Mouse (Mus musculus) central nervous system, embryonic 14 days (tissue): ENCODE data around the gene 4930430A15Rik. TPM values are rescaled to one million over a fixed set of nuclear protein-coding genes. Genes with fewer than 3 reads are reported as not detected.

ENCODE experiments used
- polyA plus RNA-seq: library from polyadenylated mRNA; depleted of rRNA; stranded (reverse); fragments of >200 nt; gene quantifications from 2 replicates; pipeline ENCODE4 v1.2.3, GENCODE M21; 2012; rRNA removed

Gene 4930430A15Rik
- not detected in 2 replicates for polyA plus RNA-seq

DNA sequence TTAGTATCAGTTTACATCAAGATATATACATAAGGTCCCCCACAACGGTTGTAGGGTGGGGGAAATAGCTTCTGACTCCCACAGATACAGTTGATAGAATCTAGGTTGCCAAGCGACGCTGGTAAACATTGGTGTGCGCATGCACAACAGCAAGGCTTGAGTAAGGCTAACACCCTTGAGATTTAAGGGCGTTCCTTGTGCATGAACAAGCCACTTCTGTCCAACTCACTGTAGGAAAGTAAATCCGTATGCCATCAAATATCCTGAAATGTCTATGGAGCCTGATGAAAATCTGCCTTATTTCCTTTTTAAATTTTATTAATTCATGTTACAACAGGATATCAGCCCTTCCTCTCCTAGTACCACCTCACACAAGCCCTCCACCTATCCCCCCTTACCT is at the start of gene 4930430A15Rik:
Gene 4930430A15Rik (minus strand): TSS at position 101 of the 400 bp plus-strand sequence.

DNA sequence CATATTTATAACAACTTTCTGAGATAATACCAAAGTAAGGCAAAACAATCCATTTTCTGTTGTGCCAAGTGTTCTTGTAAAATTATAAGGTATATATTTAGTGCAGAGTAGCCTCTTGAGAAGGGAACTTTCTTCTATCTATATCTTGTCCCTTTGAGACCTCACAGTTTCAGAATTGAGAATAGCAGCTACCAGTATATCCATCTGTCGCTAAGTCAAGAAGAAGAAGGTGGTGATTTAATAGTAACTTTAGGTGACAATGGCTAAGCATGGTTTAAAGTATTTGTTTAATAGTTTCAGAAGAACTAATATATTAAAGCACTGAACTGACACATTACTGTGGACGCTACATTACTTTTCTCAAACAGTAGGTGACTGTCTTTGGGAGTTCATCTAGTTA is 44.6 kb upstream of the 4930430A15Rik start, which contains the start of gene Olfr1277:
Gene Olfr1277 (minus strand): TSS at position 101 of the 400 bp plus-strand sequence.

DNA sequence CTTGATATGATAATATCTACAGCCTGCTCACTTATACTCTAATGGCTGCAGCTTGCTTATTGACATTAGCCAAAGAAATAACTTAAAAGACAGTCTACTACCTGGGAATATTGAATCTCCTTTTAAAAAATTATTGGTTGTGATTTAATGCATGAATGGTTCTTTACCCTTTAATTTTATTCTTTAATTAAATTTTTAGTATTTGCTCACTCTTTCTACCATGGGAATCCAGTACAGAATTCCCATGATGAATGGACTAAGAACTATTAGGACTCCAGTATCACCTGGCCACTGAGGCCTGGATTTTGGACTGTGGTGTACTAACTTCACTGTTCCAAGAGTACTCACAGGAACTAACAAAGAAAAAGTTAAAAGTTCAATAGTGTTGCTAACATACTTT is 24.8 kb upstream of the 4930430A15Rik start, which contains the start of gene Olfr1276:
Gene Olfr1276 (plus strand): TSS at position 301 of the 400 bp plus-strand sequence.

DNA sequence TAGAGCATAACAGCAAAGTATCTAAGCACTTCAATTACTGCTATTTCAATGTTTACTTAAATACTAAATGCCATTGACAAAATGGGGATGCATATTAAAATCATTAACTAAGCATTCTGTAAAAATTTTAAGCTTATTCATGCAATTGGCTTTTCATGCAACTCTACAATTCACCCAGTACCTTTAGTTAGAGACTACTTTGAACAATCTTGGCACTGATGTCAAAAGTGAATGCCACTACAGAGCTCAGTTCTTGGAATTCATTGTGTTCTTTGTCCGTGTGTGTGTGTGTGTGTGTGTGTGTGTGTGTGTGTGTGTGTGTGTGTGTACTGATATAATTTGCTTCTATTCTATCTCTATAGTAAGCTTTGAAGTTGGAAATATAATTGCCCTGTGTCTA is 5.8 kb upstream of the 4930430A15Rik start, which contains the start of gene Olfr1275:
Gene Olfr1275 (minus strand): TSS at position 101 of the 400 bp plus-strand sequence.

DNA sequence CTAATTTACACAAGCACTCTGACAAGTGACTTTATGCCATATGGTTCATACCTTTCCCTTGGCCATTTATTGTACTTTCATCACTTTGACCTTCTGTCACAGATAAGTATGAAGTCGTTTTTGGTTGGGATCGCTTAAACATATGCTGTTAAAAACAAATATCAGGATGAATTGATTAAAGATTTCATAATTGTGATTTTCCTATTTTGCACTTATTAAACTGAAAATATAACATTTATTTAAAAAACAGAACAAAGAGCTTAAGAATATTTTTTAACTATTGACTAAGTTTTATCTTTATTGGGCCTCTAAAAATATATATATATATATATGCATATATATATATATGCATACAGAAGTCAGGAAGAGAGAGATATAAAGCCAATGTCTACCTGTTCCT is 76.6 kb downstream of the 4930430A15Rik start, which contains the start of gene Gm15130:
Gene Gm15130 (minus strand): TSS at position 101 of the 400 bp plus-strand sequence.

Other genes starting within 250 kb of the 4930430A15Rik start
- gene Gm13941, start 123.6 kb downstream of the 4930430A15Rik start, polyA plus RNA-seq = not detected in 2 replicates
- gene Gm15130, start 76.7 kb downstream of the 4930430A15Rik start, polyA plus RNA-seq = not detected in 2 replicates
- gene Olfr1275, start 5.7 kb upstream of the 4930430A15Rik start, polyA plus RNA-seq = not detected in 2 replicates
- gene Olfr1276, start 24.9 kb upstream of the 4930430A15Rik start, polyA plus RNA-seq = not detected in 2 replicates
- gene Olfr1277, start 44.5 kb upstream of the 4930430A15Rik start, polyA plus RNA-seq = not detected in 2 replicates
- gene Olfr1278, start 60.5 kb upstream of the 4930430A15Rik start, polyA plus RNA-seq = not detected in 2 replicates
- gene Olfr1279, start 71.0 kb upstream of the 4930430A15Rik start, polyA plus RNA-seq = not detected in 2 replicates
- not detected in 2 replicates for gene Olfr1280, start 84.4 kb upstream of the 4930430A15Rik start, polyA plus RNA-seq
- gene Olfr1281, start 96.9 kb upstream of the 4930430A15Rik start, polyA plus RNA-seq = not detected in 2 replicates
- not detected in 2 replicates for gene Olfr1282, start 106.5 kb upstream of the 4930430A15Rik start, polyA plus RNA-seq
- not detected in 2 replicates for gene Olfr1283, start 137.2 kb upstream of the 4930430A15Rik start, polyA plus RNA-seq
- gene Olfr1284, start 145.9 kb upstream of the 4930430A15Rik start, polyA plus RNA-seq = not detected in 2 replicates
- not detected in 2 replicates for gene Olfr1286, start 193.5 kb upstream of the 4930430A15Rik start, polyA plus RNA-seq
- gene Olfr1287, start 219.5 kb upstream of the 4930430A15Rik start, polyA plus RNA-seq = not detected in 2 replicates
- gene Olfr1288, start 244.5 kb upstream of the 4930430A15Rik start, polyA plus RNA-seq = not detected in 2 replicates